Mouse (Mus musculus): ENCODE measurements at regions not wholly inside any gene's neighbourhood (a gene's known extent, or its start where the extent isn't known, plus 50 kb on each side); places are given as distances from the start of the nearest gene placed in this dataset.

GRCm38 (mm10) chr2:167765072-167765800 is 75.6 kb upstream of the Tmem189 start:
- peak; percentile 36 for ATAC-seq (replicated peaks; ENCODE audit: low FRiP score, low TSS enrichment, poor library complexity, severe bottlenecking)

GRCm38 (mm10) chr2:167763891-167764410 is 74.3 kb upstream of the Tmem189 start:
- ATAC-seq (replicated peaks; ENCODE audit: low FRiP score, low TSS enrichment, poor library complexity, severe bottlenecking) = no peak

GRCm38 (mm10) chr2:167761404-167761936 is 71.8 kb upstream of the Tmem189 start:
- no peak for ATAC-seq (replicated peaks; ENCODE audit: low FRiP score, low TSS enrichment, poor library complexity, severe bottlenecking)

DNA sequence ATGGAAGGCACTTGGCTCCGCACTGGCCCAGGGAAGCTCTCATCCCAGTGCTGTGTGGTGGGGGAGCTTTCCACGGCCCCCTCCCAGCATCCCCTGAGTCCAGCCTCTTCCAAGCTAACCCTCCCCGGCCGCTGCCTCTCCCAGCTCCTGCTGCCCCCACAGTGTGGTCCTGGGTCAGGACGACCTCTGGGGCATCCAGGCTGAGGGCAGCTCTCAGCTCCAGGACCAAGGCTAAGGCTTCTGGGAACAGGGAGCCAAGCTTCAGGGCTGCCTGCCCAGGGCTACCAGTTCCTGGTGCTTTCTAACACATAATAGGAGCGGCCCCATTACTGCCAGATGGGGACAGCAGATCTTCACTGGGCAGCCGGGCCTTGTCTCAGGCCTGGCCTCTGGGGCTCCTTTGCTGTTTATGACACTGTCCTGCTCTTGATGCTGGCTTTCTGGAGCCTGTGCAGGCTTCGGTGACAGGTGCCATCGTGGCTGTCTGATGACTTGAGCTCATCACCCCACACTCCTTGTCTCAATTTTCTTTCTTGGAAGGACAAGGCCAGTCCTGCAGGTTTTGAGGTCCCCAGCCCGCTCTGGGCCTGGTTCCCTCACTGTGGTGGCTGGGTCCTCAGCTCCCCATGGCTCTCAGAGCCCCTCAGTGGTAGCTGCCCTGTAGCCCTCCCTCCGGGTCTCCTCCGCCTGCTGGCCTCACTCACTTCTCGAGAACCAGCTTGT is 71.2 kb upstream of the Tmem189 start:
- ATAC-seq (replicated peaks; ENCODE audit: low FRiP score, low TSS enrichment, poor library complexity, severe bottlenecking) = no peak

- 0 out of 2 replicates have a peak, but pooled peaks have one; percentile 27 for ATAC-seq (replicated peaks; ENCODE audit: low FRiP score, low TSS enrichment, poor library complexity, severe bottlenecking)
Observed at GRCm38 (mm10) chr2:167759603-167760390, 70.2 kb upstream of the Tmem189 start.

- no peak for ATAC-seq (replicated peaks; ENCODE audit: low FRiP score, low TSS enrichment, poor library complexity, severe bottlenecking)
Observed at GRCm38 (mm10) chr2:167757157-167757780, 67.6 kb upstream of the Tmem189 start.

GRCm38 (mm10) chr2:167756721-167757120 is 67.1 kb upstream of the Tmem189 start:
- no peak for ATAC-seq (replicated peaks; ENCODE audit: low FRiP score, low TSS enrichment, poor library complexity, severe bottlenecking)

DNA sequence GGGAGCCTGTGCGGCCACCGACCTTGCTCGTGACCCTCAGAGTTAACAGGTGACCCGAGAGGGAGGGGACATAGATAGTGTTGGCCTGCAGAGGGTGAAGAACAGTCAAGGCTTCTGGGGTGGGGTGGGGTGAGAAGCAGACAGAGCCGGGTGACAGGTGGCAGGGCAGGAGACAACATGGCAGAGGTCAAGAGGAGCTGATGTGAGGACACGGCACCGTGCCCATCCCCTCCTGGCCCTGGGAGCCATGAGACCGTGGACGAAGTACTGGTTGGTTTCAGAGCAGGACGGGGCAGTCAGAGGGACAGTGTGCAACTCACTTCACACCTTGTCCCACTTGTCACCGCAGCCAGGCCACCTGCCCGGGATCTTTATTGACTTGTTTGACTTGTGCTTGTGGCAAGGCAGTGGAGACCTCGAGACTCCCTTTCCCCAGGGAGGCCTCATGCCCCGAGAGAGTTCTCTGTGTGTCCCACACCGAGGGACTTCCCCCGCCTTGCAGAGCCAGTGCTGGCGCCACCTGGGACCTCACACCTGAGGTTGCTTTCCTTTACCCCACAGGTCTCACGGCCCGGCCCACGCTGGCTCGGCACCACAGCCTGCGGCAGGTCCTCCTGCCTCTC is 65.4 kb upstream of the Tmem189 start:
- no peak for ATAC-seq (replicated peaks; ENCODE audit: low FRiP score, low TSS enrichment, poor library complexity, severe bottlenecking)

DNA sequence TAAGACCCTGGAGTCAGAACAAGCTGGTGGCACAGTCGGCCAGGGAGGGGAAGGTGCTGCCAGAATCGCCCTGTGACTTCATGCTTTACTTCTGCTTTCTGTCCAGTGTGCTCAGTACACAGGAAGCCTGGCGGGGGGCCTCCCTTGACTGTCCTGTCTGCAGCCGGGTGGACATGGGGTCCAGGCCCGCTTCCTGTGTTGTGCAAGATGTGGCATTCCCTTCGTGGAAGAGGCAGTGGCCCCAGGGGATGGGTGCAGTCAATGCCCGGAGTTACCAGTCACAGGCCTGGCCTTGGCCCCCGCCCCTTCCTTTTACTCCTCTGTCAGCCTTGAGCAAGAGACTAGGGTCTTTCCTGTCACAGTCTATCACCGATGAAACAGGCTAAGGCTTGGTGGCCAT is 64.3 kb upstream of the Tmem189 start:
- ATAC-seq (replicated peaks; ENCODE audit: low FRiP score, low TSS enrichment, poor library complexity, severe bottlenecking) = no peak

GRCm38 (mm10) chr2:167752805-167753556 is 63.4 kb upstream of the Tmem189 start:
- ATAC-seq (replicated peaks; ENCODE audit: low FRiP score, low TSS enrichment, poor library complexity, severe bottlenecking) = no peak

- no peak for ATAC-seq (replicated peaks; ENCODE audit: low FRiP score, low TSS enrichment, poor library complexity, severe bottlenecking)
Observed at GRCm38 (mm10) chr2:167751585-167751984, 62.0 kb upstream of the Tmem189 start.

DNA sequence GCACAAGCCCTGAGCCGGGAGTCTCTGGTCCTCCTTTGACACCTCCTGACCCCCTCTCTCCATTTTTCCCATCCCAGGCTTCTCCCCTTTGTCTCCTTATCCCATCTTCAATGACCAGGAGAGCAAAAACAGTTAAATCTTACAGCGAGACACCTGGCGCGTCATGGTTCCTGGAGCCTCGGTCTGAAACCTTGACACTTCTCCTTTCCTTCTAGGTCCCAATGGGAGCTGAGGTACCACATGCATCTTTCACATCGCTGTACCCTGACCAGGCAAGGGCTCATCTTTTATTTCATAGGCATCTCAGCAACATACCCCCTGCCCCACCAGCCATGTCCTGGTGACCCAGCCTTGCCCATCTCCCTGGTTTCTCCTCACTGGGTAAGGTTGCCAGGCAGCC is 58.7 kb upstream of the Tmem189 start:
- no peak for ATAC-seq (replicated peaks; ENCODE audit: low FRiP score, low TSS enrichment, poor library complexity, severe bottlenecking)

DNA sequence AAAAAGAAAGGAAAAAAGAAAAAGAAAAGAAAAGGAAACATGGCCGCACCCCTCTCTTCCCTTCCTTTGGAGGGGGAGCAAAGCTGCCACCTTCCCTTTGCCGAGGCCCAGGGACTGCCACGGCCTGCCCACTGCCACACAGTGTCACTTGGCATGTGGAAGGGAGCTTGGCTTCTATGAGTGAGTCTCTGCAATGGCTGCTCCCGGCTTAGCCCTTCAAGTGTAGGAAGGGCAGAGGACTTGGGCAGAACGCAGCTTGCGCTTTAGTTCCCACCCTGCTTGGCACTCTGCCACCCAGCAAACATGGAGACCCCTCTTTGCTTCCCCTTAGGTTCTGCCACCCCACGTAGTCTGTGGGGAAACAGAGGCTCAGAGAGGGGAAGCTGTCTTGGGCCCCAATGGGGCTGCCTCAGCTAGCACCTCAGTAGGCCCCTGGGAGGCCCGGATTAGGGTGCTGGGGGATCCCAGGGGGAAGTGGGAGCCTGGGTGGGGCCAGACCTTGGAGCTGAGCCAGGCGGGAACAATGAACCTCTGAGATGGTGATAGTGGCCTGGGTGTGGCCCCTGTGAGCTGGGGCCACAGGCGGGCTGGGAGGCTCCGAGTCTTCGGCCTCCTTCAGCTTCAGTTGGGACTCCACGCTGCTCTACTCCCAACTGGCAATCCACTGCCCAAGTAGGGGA is 57.7 kb upstream of the Tmem189 start:
- peak; percentile 55 for ATAC-seq (replicated peaks; ENCODE audit: low FRiP score, low TSS enrichment, poor library complexity, severe bottlenecking)

GRCm38 (mm10) chr2:167746344-167746743 is 56.7 kb upstream of the Tmem189 start:
- ATAC-seq (replicated peaks; ENCODE audit: low FRiP score, low TSS enrichment, poor library complexity, severe bottlenecking) = no peak

GRCm38 (mm10) chr2:167745409-167745808 is 55.8 kb upstream of the Tmem189 start:
- ATAC-seq (replicated peaks; ENCODE audit: low FRiP score, low TSS enrichment, poor library complexity, severe bottlenecking) = no peak

- ATAC-seq (replicated peaks; ENCODE audit: low FRiP score, low TSS enrichment, poor library complexity, severe bottlenecking) = no peak
Observed at GRCm38 (mm10) chr2:167744080-167744479, 54.5 kb upstream of the Tmem189 start.

- no peak for ATAC-seq (replicated peaks; ENCODE audit: low FRiP score, low TSS enrichment, poor library complexity, severe bottlenecking)
Observed at GRCm38 (mm10) chr2:167742479-167742878, 52.9 kb upstream of the Tmem189 start.

Measured in megakaryocyte-erythroid progenitor cell, adult 5-6 weeks (primary cell).